In genomic region chr14:105956796-105957195, GRCm38 (mm10) we compare ENCODE assay signal across 13 mouse cellular contexts.
"Had no signal": no experiment of that assay in that cellular context is flagged by ENCODE, and none has a peak within 500 bp of the region (broad histone marks: within the 10 kb centered on the region; RNA-seq: fewer than 3 reads in every experiment).

No protein-coding gene starts in this region.

- DNase-seq: kidney, adult 18-20 months; kidney, adult 9 months; kidney, postnatal 14 days; kidney, postnatal 4 days; left cerebral cortex, postnatal 4 days; lung, adult 18-20 months; lung, postnatal 10 days; lung, postnatal 36 days; right cerebral cortex, adult 18-20 months; right cerebral cortex, postnatal 25 days; thymus, adult 2 months; thymus, postnatal 14 days; thymus, postnatal 4 days had no signal
